Mouse (Mus musculus) liver, embryonic 14.5 days (tissue): ENCODE data around the gene Bok.

Source experiments
- CTCF ChIP-seq: IDR thresholded peaks from 2 replicates; pipeline ENCODE4 v1.5.1; 2016; ENCODE audit warnings: antibody characterized with exemption, low read depth, control low read depth
- EP300 ChIP-seq: IDR thresholded peaks from 2 replicates; pipeline ENCODE4 v1.6.1; 2016; ENCODE audit warnings: antibody characterized with exemption, low read depth

DNA sequence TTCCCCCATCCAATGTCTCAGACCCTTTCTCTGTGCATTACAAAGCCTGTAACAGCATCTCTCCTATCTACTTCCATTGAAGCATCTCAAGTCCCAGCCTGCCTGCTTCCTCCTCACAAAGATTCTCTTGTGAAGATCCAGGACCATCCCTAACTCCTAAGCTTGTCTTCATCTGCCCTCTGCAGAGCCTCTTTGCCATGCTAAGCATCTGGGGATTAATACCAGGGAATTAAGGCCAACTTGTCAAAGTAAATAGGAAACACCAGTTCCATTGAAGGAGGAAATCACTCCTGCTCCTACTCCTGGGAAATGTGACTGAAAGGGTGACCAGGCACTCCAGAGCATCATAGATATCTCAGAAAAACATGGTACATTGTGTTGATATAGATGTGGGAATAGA is 15.5 kb upstream of the Bok start:
- no peak for TF ChIP-seq EP300
- no peak for TF ChIP-seq CTCF
